ENCODE assay signal across 26 mouse cellular contexts in the genomic region with DNA sequence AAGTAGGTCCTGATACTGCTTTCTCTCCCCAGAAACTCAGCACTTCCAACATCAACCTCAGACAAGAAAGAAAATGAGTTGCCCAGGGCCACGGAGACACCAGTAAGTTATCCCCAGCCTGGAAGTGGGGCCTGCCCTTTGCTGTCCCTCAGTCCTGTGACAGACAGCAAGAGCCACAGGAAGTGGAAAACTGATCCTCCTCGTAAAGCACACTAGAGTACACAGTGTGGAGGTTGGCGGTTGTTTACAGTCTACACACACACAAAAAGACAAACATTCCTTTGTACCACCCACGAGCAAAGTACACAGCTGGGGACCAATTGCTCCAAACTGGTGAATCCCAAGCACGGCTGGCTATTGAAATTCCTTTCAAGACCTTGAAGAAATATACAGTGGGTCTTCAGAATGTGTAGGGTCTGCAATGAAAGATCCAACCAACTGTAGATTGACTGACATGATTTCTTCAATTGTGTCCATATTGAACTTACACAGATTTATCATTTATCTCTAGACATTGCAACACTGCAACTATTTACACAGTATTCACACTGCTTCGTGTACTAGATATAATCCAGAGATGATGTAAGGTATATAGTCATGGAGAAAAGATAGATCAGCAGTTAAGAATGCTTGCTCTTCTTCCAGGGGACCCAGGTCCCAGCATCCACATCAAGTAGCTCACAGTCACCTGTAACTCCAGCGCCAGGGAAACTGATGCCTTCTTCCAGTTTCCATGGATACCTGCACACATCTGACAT. TPM values are rescaled to one million over a fixed set of nuclear protein-coding genes. Genes with fewer than 3 reads are reported as not detected.
A peak's percentile ranks its signal among the peaks of the same experiment; 100 is the strongest.
DNase-seq lines count a peak whose midpoint lies in the region; ATAC-seq and TF ChIP-seq lines count a peak whose summit lies in the region.
"Had no signal": no experiment of that assay in that cellular context is flagged by ENCODE, and none has a peak within 500 bp of the region (broad histone marks: within the 10 kb centered on the region; RNA-seq: fewer than 3 reads in every experiment).

No protein-coding gene starts in this region.

- in situ Hi-C loops in CH12.LX (cut with MboI; ENCODE audit: low pct_ligation_motif_present, low pct_unique_long_range_greater_than_20kb, low sequenced_read_pairs): no loop called here

- no peak for TF ChIP-seq EP300 in CH12.LX (IDR thresholded peaks at IDR 0.05; ENCODE audit: low read length)

- TF ChIP-seq POLR2A in CH12.LX (IDR thresholded peaks at IDR 0.05; ENCODE audit: low read depth, low read length): no peak

- H3K79me2 ChIP-seq in CH12.LX (replicated peaks; ENCODE audit: control insufficient read depth, extremely low read depth, insufficient read depth, poor library complexity, severe bottlenecking): no peaks in the 10 kb centered on the region

- H3K36me3 ChIP-seq in intestine, embryonic 15.5 days: no peaks in the 10 kb centered on the region
- no peaks in the 10 kb centered on the region for H3K36me3 ChIP-seq in intestine, postnatal 0 days (ENCODE audit: control insufficient read depth, insufficient read depth)
- no peaks in the 10 kb centered on the region for H3K36me3 ChIP-seq in CH12.LX (replicated peaks in 1 of 2; ENCODE audit: control insufficient read depth in 1 of 2, insufficient read depth in 1 of 2, low read length in 1 of 2)
- no peaks in the 10 kb centered on the region for H3K36me3 ChIP-seq in liver, embryonic 16.5 days (ENCODE audit: control insufficient read depth, insufficient read depth)
- H3K36me3 ChIP-seq: forebrain, embryonic 10.5 days; heart, embryonic 13.5 days; hindbrain, embryonic 13.5 days; kidney, embryonic 15.5 days; neural tube, embryonic 15.5 days had no signal

- WGBS in intestine, embryonic 15.5 days: 42% methylated on average over 7 of the region's 7 CpGs
- WGBS in intestine, postnatal 0 days: 29% methylated on average over 7 of the region's 7 CpGs
- WGBS in liver, embryonic 16.5 days (ENCODE audit: insufficient replicate concordance): 36% methylated on average over 7 of the region's 7 CpGs

- no peak overlapping the region for H3K4me3 ChIP-seq in intestine, embryonic 15.5 days (replicated peaks)
- no peak overlapping the region for H3K4me3 ChIP-seq in intestine, postnatal 0 days (ENCODE audit: low read depth, low read length)
- no peak overlapping the region for H3K4me3 ChIP-seq in CH12.LX (replicated peaks in 1 of 3; ENCODE audit: low read depth in 2 of 3, low read length in 2 of 3, poor library complexity in 1 of 3)
- H3K4me3 ChIP-seq in liver, embryonic 16.5 days (ENCODE audit: low read depth, low read length): no peak overlapping the region
- H3K4me3 ChIP-seq: forebrain, embryonic 10.5 days; heart, embryonic 13.5 days; hindbrain, embryonic 13.5 days; kidney, embryonic 15.5 days; neural tube, embryonic 15.5 days had no signal

- ATAC-seq in intestine, embryonic 15.5 days: peak; percentile 49; the same call in 1 of the 2 replicates
- no peak for ATAC-seq in intestine, postnatal 0 days
- peak; percentile 95 for ATAC-seq in liver, embryonic 16.5 days (ENCODE audit: low read depth)
- no peak for ATAC-seq in cerebellum, adult (ENCODE audit: insufficient number of reproducible peaks, low FRiP score, low TSS enrichment)
- ATAC-seq: forebrain, postnatal 0 days; inflammation-experienced regulatory T-cells, adult 6 months; midbrain, embryonic 16.5 days had no signal

- no peaks in the 10 kb centered on the region for H3K4me1 ChIP-seq in intestine, embryonic 15.5 days (replicated peaks)
- H3K4me1 ChIP-seq in intestine, postnatal 0 days (replicated peaks; ENCODE audit: control insufficient read depth, insufficient read depth, low read length): no peaks in the 10 kb centered on the region
- peaks cover 23 to 62% of the 10 kb centered on the region in 2 experiments for H3K4me1 ChIP-seq in CH12.LX (ENCODE audit: control insufficient read depth in 1 of 2, insufficient read depth in 2 of 2)
- H3K4me1 ChIP-seq in liver, embryonic 16.5 days (ENCODE audit: control insufficient read depth, low read depth, low read length): no peaks in the 10 kb centered on the region; the same call in 1 of the 2 replicates
- H3K4me1 ChIP-seq: forebrain, embryonic 10.5 days; hindbrain, embryonic 13.5 days; kidney, embryonic 15.5 days; neural tube, embryonic 15.5 days had no signal

- H3K4me2 ChIP-seq in intestine, embryonic 15.5 days (replicated peaks): no peak overlapping the region
- no peak overlapping the region for H3K4me2 ChIP-seq in intestine, postnatal 0 days (replicated peaks; ENCODE audit: low read depth)
- H3K4me2 ChIP-seq in CH12.LX (ENCODE audit: insufficient read depth, low read depth, poor library complexity, severe bottlenecking): peak overlapping the region; percentile 23; the same call in 1 of the 2 replicates
- H3K4me2 ChIP-seq in liver, embryonic 16.5 days (ENCODE audit: low read depth, low read length): no peak overlapping the region
- H3K4me2 ChIP-seq: heart, embryonic 13.5 days; hindbrain, embryonic 13.5 days; kidney, embryonic 15.5 days; neural tube, embryonic 15.5 days had no signal

- H3K9ac ChIP-seq in intestine, embryonic 15.5 days: no peak overlapping the region
- no peak overlapping the region for H3K9ac ChIP-seq in intestine, postnatal 0 days (ENCODE audit: low read depth, low read length)
- H3K9ac ChIP-seq in CH12.LX (ENCODE audit: insufficient read depth, low read depth): no peak overlapping the region
- H3K9ac ChIP-seq in liver, embryonic 16.5 days (ENCODE audit: low read depth, low read length): no peak overlapping the region
- H3K9ac ChIP-seq: forebrain, postnatal 0 days; heart, embryonic 13.5 days; hindbrain, embryonic 13.5 days; kidney, embryonic 15.5 days; neural tube, embryonic 15.5 days had no signal

- DNase-seq in CH12.LX (ENCODE audit: extremely low read depth): no peak
- DNase-seq in embryo, embryonic 9.5 days (ENCODE audit: extremely low spot score): peak; percentile 8
- DNase-seq in right cerebral cortex, postnatal 10 days (ENCODE audit: low spot score in 2 of 2): no peak
- DNase-seq in urinary bladder, adult 18-20 months (ENCODE audit: low spot score in 2 of 2): no peak
- DNase-seq: cerebellum, adult 9-11 months; forebrain, postnatal 0 days had no signal

- no peak for TF ChIP-seq CTCF in intestine, postnatal 0 days (IDR thresholded peaks at IDR 0.05; ENCODE audit: low read depth)
- no peak for TF ChIP-seq CTCF in CH12.LX (conservative IDR thresholded peaks at IDR 0.05 in 1 of 2, IDR thresholded peaks at IDR 0.05 in 1 of 2; ENCODE audit: low read depth in 2 of 2, low read length in 2 of 2)

- dilution Hi-C loops in CH12.LX (cut with MboI; ENCODE audit: extremely low pct_ligation_motif_present, extremely low pct_unique_long_range_greater_than_20kb, low sequenced_read_pairs): no loop called here

- TF ChIP-seq RAD21 in CH12.LX (IDR thresholded peaks at IDR 0.05; ENCODE audit: low read depth, low read length): no peak

- H3K27ac ChIP-seq in intestine, embryonic 15.5 days: no peak overlapping the region
- H3K27ac ChIP-seq in intestine, postnatal 0 days (ENCODE audit: low read depth, low read length): no peak overlapping the region
- H3K27ac ChIP-seq in CH12.LX (ENCODE audit: insufficient read depth, low read depth): no peak overlapping the region
- 0 out of 2 replicates have a peak overlapping the region, but pooled peaks have one; percentile 56 for H3K27ac ChIP-seq in liver, embryonic 16.5 days (ENCODE audit: low read length)
- H3K27ac ChIP-seq: forebrain, embryonic 10.5 days; heart, embryonic 13.5 days; hindbrain, embryonic 13.5 days; kidney, embryonic 15.5 days; neural tube, embryonic 15.5 days had no signal

- H3K9me3 ChIP-seq in intestine, embryonic 15.5 days: no peaks in the 10 kb centered on the region
- H3K9me3 ChIP-seq in intestine, postnatal 0 days (ENCODE audit: control insufficient read depth): no peaks in the 10 kb centered on the region
- peaks cover 2% of the 10 kb centered on the region for H3K9me3 ChIP-seq in CH12.LX (replicated peaks; ENCODE audit: low read length)
- H3K9me3 ChIP-seq in liver, embryonic 16.5 days (replicated peaks; ENCODE audit: control insufficient read depth, low read length): no peaks in the 10 kb centered on the region
- H3K9me3 ChIP-seq: forebrain, embryonic 10.5 days; heart, embryonic 13.5 days; hindbrain, embryonic 13.5 days; kidney, embryonic 15.5 days; neural tube, embryonic 15.5 days had no signal

- H3K27me3 ChIP-seq in intestine, embryonic 15.5 days (replicated peaks): no peaks in the 10 kb centered on the region
- no peaks in the 10 kb centered on the region for H3K27me3 ChIP-seq in intestine, postnatal 0 days (replicated peaks; ENCODE audit: control insufficient read depth, insufficient read depth, low read length)
- H3K27me3 ChIP-seq in CH12.LX (replicated peaks): no peaks in the 10 kb centered on the region
- no peaks in the 10 kb centered on the region for H3K27me3 ChIP-seq in liver, embryonic 16.5 days (ENCODE audit: control insufficient read depth, insufficient read depth, low read depth, low read length)
- H3K27me3 ChIP-seq: heart, embryonic 13.5 days; hindbrain, embryonic 13.5 days; kidney, embryonic 15.5 days; neural tube, embryonic 15.5 days had no signal

TF ChIP-seq in CH12.LX, 34 proteins besides CTCF, POLR2A, EP300 and RAD21:
- TF ChIP-seq PAX5 (IDR thresholded peaks at IDR 0.05; ENCODE audit: low read length) (no peak), CHD1 (IDR thresholded peaks at IDR 0.05; ENCODE audit: low read depth, low read length) (no peak)

RNA-seq across cellular contexts. Expression of gene Rcvrn, which starts 27.5 kb away (rescaled TPM):
- not detected in 2 replicates for polyA plus RNA-seq in intestine, embryonic 15.5 days (2015; fragmentation: Nextera tagmentation; extraction: Ambion mirVana)
- polyA plus RNA-seq in intestine, postnatal 0 days (2015; fragmentation: Nextera tagmentation; extraction: Ambion mirVana): not detected in 2 replicates
- total RNA-seq in CH12.LX (2012; rRNA removed) (not detected in 2 replicates), CH12.LX (2014; rRNA removed) (not detected in 2 replicates)
- not detected in 2 replicates for polyA plus RNA-seq in CH12.LX (2012; ENCODE audit: insufficient read length, low read depth)
- polyA plus RNA-seq in liver, embryonic 16.5 days (2015; fragmentation: Nextera tagmentation; extraction: Ambion mirVana): not detected in 2 replicates
- total RNA-seq: granulocyte monocyte progenitor cell, adult 5-6 weeks; megakaryocyte-erythroid progenitor cell, adult 5-6 weeks; MEL had no signal
- polyA plus RNA-seq: forebrain, embryonic 10.5 days; forebrain, postnatal 0 days; heart, embryonic 13.5 days; hindbrain, embryonic 13.5 days; inflammation-experienced regulatory T-cells, adult 6 months; kidney, embryonic 15.5 days; large intestine, adult 2 months; midbrain, embryonic 16.5 days; neural tube, embryonic 15.5 days had no signal

RNA-seq across cellular contexts. Expression of gene Glp2r, which starts 48.4 kb away (rescaled TPM):
- polyA plus RNA-seq in intestine, embryonic 15.5 days (2015; fragmentation: Nextera tagmentation; extraction: Ambion mirVana): 4.0 and 4.2 TPM in 2 replicates
- polyA plus RNA-seq in intestine, postnatal 0 days (2015; fragmentation: Nextera tagmentation; extraction: Ambion mirVana): 2.8 and 2.9 TPM in 2 replicates
- total RNA-seq in CH12.LX (2012; rRNA removed) (0.04 TPM in 2 replicates), CH12.LX (2014; rRNA removed) (0.04 and 0.09 TPM in 2 replicates)
- polyA plus RNA-seq in CH12.LX (2012; ENCODE audit: insufficient read length, low read depth): 0.07 TPM in 1 of 2 replicates, not detected in the other
- polyA plus RNA-seq in liver, embryonic 16.5 days (2015; fragmentation: Nextera tagmentation; extraction: Ambion mirVana): 0.44 and 0.71 TPM in 2 replicates
- total RNA-seq: granulocyte monocyte progenitor cell, adult 5-6 weeks; heart, postnatal 25 days; megakaryocyte-erythroid progenitor cell, adult 5-6 weeks; MEL had no signal
- polyA plus RNA-seq: forebrain, embryonic 10.5 days; heart, embryonic 13.5 days; hindbrain, embryonic 13.5 days; inflammation-experienced regulatory T-cells, adult 6 months; neural tube, embryonic 15.5 days had no signal

RNA-seq across cellular contexts. Expression of gene Gsg1l2, which starts 51.8 kb away (rescaled TPM):
- 0.24 TPM in 1 of 2 replicates, not detected in the other for polyA plus RNA-seq in intestine, embryonic 15.5 days (2015; fragmentation: Nextera tagmentation; extraction: Ambion mirVana)
- polyA plus RNA-seq in intestine, postnatal 0 days (2015; fragmentation: Nextera tagmentation; extraction: Ambion mirVana): 0.23 TPM in 1 of 2 replicates, not detected in the other
- total RNA-seq in CH12.LX (2012; rRNA removed) (not detected in 2 replicates), CH12.LX (2014; rRNA removed) (not detected in 2 replicates)
- polyA plus RNA-seq in CH12.LX (2012; ENCODE audit: insufficient read length, low read depth): not detected in 2 replicates
- not detected in 2 replicates for polyA plus RNA-seq in liver, embryonic 16.5 days (2015; fragmentation: Nextera tagmentation; extraction: Ambion mirVana)
- total RNA-seq: adrenal gland, adult 18-20 months; forebrain, postnatal 0 days; granulocyte monocyte progenitor cell, adult 5-6 weeks; heart, postnatal 25 days; layer of hippocampus, postnatal 25 days; left cerebral cortex, postnatal 25 days; megakaryocyte-erythroid progenitor cell, adult 5-6 weeks; MEL had no signal
- polyA plus RNA-seq: forebrain, embryonic 10.5 days; forebrain, postnatal 0 days; heart, embryonic 13.5 days; hindbrain, embryonic 13.5 days; inflammation-experienced regulatory T-cells, adult 6 months; kidney, embryonic 15.5 days; limb, embryonic 14.5 days; midbrain, embryonic 16.5 days; neural tube, embryonic 15.5 days had no signal

Comparison
In these comparisons a context has a peak if more than half of its experiments do, and no peak if none do; other contexts are left out.
1. ATAC-seq: peak in intestine, embryonic 15.5 days (single experiment) and liver, embryonic 16.5 days (single experiment); none in intestine, postnatal 0 days (single experiment) and cerebellum, adult (single experiment).